Mouse (Mus musculus) intestine, embryonic 14.5 days (tissue): ENCODE measurements around the gene Btnl1. TPM values are rescaled to one million over a fixed set of nuclear protein-coding genes. Genes with fewer than 3 reads are reported as not detected.

Experiments used
- ATAC-seq: fragments of 200-750 bp; cut with Nextera tagmentation; replicated peaks from 2 replicates; pipeline ENCODE4 v1.8.0; 2017; ENCODE audit warnings: low read depth, moderate number of reproducible peaks, moderate TSS enrichment, moderate library complexity; ENCODE audit not compliant: low FRiP score, low TSS enrichment
- DNase-seq: peaks from one replicate; pipeline ENCODE4 v3.0.0-alpha.2; 2018; ENCODE audit warnings: low spot score
- H3K27ac ChIP-seq: fragments of 300-500 bp; sonication (generic); 2 replicates; pipeline ENCODE4 v1.5.1; 2014; ENCODE audit warnings: low read depth, mild to moderate bottlenecking, control low read depth
- H3K27me3 ChIP-seq: fragments of 300-500 bp; sonication (generic); replicated peaks from 2 replicates; pipeline ENCODE4 v1.6.1; 2014; ENCODE audit warnings: low read length, control low read depth; ENCODE audit not compliant: control insufficient read depth, insufficient read depth
- H3K36me3 ChIP-seq: fragments of 300-500 bp; sonication (generic); 2 replicates; pipeline ENCODE4 v1.6.1; 2014; ENCODE audit warnings: low read length, control low read depth; ENCODE audit not compliant: control insufficient read depth, insufficient read depth
- H3K4me1 ChIP-seq: fragments of 300-500 bp; sonication (generic); replicated peaks from 2 replicates; pipeline ENCODE4 v1.6.1; 2014; ENCODE audit warnings: low read length, control low read depth, mixed read lengths; ENCODE audit not compliant: control insufficient read depth, insufficient read depth
- H3K4me2 ChIP-seq: fragments of 300-500 bp; sonication (generic); 2 replicates; pipeline ENCODE4 v1.6.1; 2014; ENCODE audit warnings: low read length
- H3K4me3 ChIP-seq: fragments of 300-500 bp; sonication (generic); 2 replicates; pipeline ENCODE4 v1.5.1; 2014; ENCODE audit warnings: low read depth, low read length, control low read depth, mixed read lengths
- H3K9ac ChIP-seq: fragments of 300-500 bp; sonication (generic); 2 replicates; pipeline ENCODE4 v1.6.1; 2014; ENCODE audit warnings: mild to moderate bottlenecking, low read length
- H3K9me3 ChIP-seq: fragments of 300-500 bp; sonication (generic); 2 replicates; pipeline ENCODE4 v1.6.1; 2016; ENCODE audit warnings: low read length, control low read depth; ENCODE audit not compliant: control insufficient read depth
- WGBS: fragments of 180-500 bp; shearing (Covaris S2); extraction: QIAGEN DNeasy Blood & Tissue Kit; methylation state at CpG from one replicate; pipeline ENCODE4 v1.1.7; 2014; 5-methylcytosine and 5-hydroxymethylcytosine counted together
- polyA plus RNA-seq: library from polyadenylated mRNA; unstranded; fragments of >200 nt; fragmentation: Nextera tagmentation; extraction: Ambion mirVana; gene quantifications from 2 replicates; pipeline ENCODE4 v1.2.1, GENCODE M21; 2014

Gene Btnl1
- polyA plus RNA-seq, 1 experiment from 2014 or later: 1.3 TPM

DNA sequence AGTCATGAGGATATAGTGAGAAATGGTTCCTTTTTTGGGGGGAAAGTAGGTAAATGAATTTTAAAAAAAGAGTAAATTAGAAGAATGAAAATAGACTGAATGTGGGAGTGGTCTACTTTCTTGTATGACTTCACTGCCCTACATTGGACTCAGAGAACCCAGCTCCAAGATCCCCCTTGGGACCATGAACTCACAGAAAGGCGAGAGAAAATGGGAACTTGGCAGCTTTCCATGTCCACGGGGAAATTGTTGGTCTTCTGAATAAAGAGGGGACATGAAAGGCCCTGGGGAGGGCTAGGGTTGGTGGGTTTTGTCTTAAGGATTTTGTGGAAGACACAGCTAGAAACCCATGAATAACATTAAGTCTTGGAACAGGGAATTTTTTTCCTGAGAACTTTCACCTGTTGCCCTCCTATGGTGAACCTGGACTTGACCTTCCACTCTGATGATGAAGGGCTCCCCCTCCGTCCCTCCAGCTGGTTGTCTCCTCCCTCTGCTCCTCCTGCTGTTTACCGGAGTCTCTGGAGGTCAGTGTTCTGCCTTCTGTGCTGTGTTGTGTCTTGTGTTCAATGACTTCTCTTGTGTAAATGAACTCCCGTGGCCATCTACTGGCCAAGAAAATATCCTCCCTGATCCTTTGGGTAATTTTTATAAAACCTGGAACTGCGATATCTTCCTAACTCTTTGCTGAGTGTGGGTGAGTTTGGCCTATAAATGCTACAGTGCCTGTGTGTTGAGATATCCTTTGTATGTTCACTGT lies 698 bp downstream of the Btnl1 start:
- ATAC-seq (no peak), DNase-seq (no peak)
- Histone ChIP-seq H3K27ac (no peak overlapping the region), H3K27me3 (no peaks in the 10 kb centered on the region), H3K9ac (no peak overlapping the region), H3K4me2 (no peak overlapping the region), H3K36me3 (no peaks in the 10 kb centered on the region), H3K4me1 (no peaks in the 10 kb centered on the region), H3K9me3 (no peaks in the 10 kb centered on the region), H3K4me3 (no peak overlapping the region)
- 60% methylated on average over 6 of the region's 6 CpGs for WGBS

GRCm38 (mm10) chr17:34378716-34379115 lies 1.8 kb downstream of the Btnl1 start:
- ATAC-seq (no peak), DNase-seq (no peak)

GRCm38 (mm10) chr17:34379451-34379850 lies 2.5 kb downstream of the Btnl1 start:
- no peaks in the 10 kb centered on the region for H3K4me1 ChIP-seq
- 77% methylated on average over 7 of the region's 7 CpGs for WGBS
- no peak overlapping the region for H3K4me3 ChIP-seq
- H3K27me3 ChIP-seq: no peaks in the 10 kb centered on the region
- DNase-seq (no peak), ATAC-seq (no peak)
- no peaks in the 10 kb centered on the region for H3K9me3 ChIP-seq
- H3K4me2 ChIP-seq: no peak overlapping the region
- H3K36me3 ChIP-seq: no peaks in the 10 kb centered on the region
- H3K9ac ChIP-seq: no peak overlapping the region
- H3K27ac ChIP-seq: no peak overlapping the region

More at GRCm38 (mm10) chr17:34378716-34379115, 1.8 kb downstream of the Btnl1 start:
- no peak overlapping the region for H3K27ac ChIP-seq
- H3K36me3 ChIP-seq: no peaks in the 10 kb centered on the region
- H3K4me3 ChIP-seq: no peak overlapping the region
- 70% methylated on average over 2 of the region's 2 CpGs for WGBS
- H3K4me1 ChIP-seq: no peaks in the 10 kb centered on the region
- H3K4me2 ChIP-seq: no peak overlapping the region
- H3K9ac ChIP-seq: no peak overlapping the region
- no peaks in the 10 kb centered on the region for H3K27me3 ChIP-seq
- no peaks in the 10 kb centered on the region for H3K9me3 ChIP-seq

DNA sequence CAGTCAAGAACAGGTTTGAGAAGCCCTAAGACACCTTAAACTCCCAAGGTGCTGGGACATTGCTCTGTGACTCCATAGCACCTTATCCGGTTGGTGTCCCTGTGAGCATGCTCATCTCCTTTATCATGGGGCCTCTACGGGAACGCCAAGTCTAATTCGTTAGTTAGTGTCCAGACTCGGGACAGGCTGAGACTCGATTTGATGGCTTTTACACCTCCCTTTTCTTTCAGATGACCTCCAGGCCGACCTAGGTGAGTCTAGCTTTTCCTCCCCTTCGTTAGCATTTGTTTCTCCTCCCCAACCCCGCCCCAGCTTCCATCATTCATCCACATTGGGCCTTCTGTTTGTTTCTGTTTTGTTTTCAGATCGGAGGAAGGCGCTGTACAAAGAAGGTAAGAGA lies 4.9 kb downstream of the Btnl1 start:
- Histone ChIP-seq H3K27ac (no peak overlapping the region), H3K9ac (no peak overlapping the region), H3K36me3 (no peaks in the 10 kb centered on the region), H3K4me1 (no peaks in the 10 kb centered on the region), H3K9me3 (no peaks in the 10 kb centered on the region), H3K4me3 (no peak overlapping the region), H3K27me3 (no peaks in the 10 kb centered on the region), H3K4me2 (no peak overlapping the region)
- ATAC-seq (no peak), DNase-seq (no peak)
- WGBS: 71% methylated on average over 11 of the region's 11 CpGs

DNA sequence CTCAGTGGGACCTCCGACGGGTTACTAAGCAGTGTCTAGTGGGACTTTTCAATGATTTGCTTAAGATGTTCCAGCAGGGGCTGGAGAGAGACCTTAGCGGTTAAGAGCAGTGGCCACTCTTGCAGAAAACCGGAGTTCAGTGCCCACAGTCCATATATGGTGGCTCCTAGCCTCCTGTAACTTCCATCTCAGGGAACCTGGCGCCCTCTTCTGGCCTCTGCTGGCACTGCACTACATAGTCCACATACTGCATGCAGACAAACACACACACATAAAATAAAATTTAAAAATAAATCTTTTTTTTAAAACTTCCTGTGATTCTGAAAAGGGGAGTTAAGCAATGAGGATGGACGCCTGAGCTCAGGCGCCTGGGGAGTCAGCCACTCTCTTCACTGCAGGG lies 6.3 kb downstream of the Btnl1 start:
- no peak for ATAC-seq
- 72% methylated on average over 7 of the region's 7 CpGs for WGBS

DNA sequence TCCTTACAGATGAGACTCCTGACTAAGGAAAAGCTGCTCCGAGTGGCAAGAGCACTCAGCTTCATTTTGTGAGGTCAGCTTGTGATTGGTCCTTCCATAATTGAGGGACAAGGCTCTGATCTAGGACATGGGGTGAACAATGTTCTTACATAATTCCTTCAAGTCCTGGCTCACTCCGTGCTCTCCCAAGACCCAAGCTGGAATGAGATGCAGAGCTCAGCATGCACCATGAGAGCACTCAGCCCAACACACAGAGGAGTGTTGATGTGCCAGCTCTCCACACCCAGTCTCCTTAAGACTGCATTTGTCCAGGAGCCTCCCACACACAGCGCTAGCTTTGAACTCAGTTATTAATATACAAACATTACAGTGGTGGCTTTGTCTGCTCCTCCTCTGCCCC lies 7.8 kb downstream of the Btnl1 start:
- no peak overlapping the region for H3K4me3 ChIP-seq
- no peak for ATAC-seq
- no peaks in the 10 kb centered on the region for H3K4me1 ChIP-seq
- no peaks in the 10 kb centered on the region for H3K9me3 ChIP-seq
- WGBS: 72% methylated on average over 3 of the region's 3 CpGs
- no peaks in the 10 kb centered on the region for H3K36me3 ChIP-seq
- no peak overlapping the region for H3K4me2 ChIP-seq
- DNase-seq: no peak
- H3K9ac ChIP-seq: no peak overlapping the region
- no peaks in the 10 kb centered on the region for H3K27me3 ChIP-seq
- H3K27ac ChIP-seq: no peak overlapping the region

More for the DNA sequence above, 6.3 kb downstream of the Btnl1 start:
- Histone ChIP-seq H3K4me1 (no peaks in the 10 kb centered on the region), H3K9me3 (no peaks in the 10 kb centered on the region), H3K27me3 (no peaks in the 10 kb centered on the region), H3K36me3 (no peaks in the 10 kb centered on the region), H3K27ac (no peak overlapping the region), H3K4me3 (no peak overlapping the region), H3K9ac (no peak overlapping the region), H3K4me2 (no peak overlapping the region)
- no peak for DNase-seq

- Histone ChIP-seq H3K27ac (no peak overlapping the region), H3K27me3 (peaks cover 5% of the 10 kb centered on the region; the same call in 1 of the 2 replicates), H3K4me1 (no peaks in the 10 kb centered on the region), H3K4me3 (no peak overlapping the region), H3K4me2 (no peak overlapping the region), H3K9me3 (no peaks in the 10 kb centered on the region), H3K9ac (no peak overlapping the region), H3K36me3 (no peaks in the 10 kb centered on the region)
- DNase-seq (no peak), ATAC-seq (no peak)
- 76% methylated on average over 2 of the region's 2 CpGs for WGBS
These were observed 9.7 kb downstream of the Btnl1 start for GRCm38 (mm10) chr17:34386656-34387055.

GRCm38 (mm10) chr17:34388513-34388912 lies 11.6 kb downstream of the Btnl1 start:
- Histone ChIP-seq H3K9ac (no peak overlapping the region), H3K4me2 (no peak overlapping the region), H3K9me3 (no peaks in the 10 kb centered on the region), H3K36me3 (no peaks in the 10 kb centered on the region), H3K4me3 (no peak overlapping the region), H3K27me3 (peaks cover 6% of the 10 kb centered on the region; the same call in 1 of the 2 replicates), H3K27ac (no peak overlapping the region), H3K4me1 (no peaks in the 10 kb centered on the region)
- no peak for ATAC-seq
- 35% methylated on average over 4 of the region's 4 CpGs for WGBS
- no peak for DNase-seq

DNA sequence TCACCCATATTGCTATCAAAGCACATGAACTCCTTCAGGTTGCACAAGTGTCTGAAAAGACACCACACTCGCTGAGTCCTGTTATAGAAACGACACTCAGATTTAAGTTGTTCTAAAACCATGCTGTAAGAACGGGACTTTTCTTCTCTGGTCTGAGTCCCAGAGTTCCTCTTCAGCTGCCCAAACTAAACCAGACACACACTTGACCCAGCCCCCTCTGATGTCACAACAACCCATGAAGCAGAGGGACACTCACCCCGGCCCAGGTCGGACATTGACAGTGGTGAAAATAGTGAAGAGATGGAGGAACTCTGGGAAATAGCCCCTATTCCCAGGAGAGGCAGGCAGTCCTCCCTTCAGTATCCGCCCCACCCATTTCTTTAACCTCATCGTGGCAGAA lies 14.6 kb downstream of the Btnl1 start:
- no peaks in the 10 kb centered on the region for H3K9me3 ChIP-seq
- no peak overlapping the region for H3K9ac ChIP-seq
- ATAC-seq (no peak), DNase-seq (no peak)
- H3K36me3 ChIP-seq: no peaks in the 10 kb centered on the region
- peaks cover 6% of the 10 kb centered on the region; the same call in 1 of the 2 replicates for H3K27me3 ChIP-seq
- H3K4me1 ChIP-seq: no peaks in the 10 kb centered on the region
- no peak overlapping the region for H3K4me2 ChIP-seq
- 61% methylated on average over 7 of the region's 7 CpGs for WGBS
- no peak overlapping the region for H3K27ac ChIP-seq
- H3K4me3 ChIP-seq: no peak overlapping the region
